Comparison of ENCODE assay signal across 20 mouse cellular contexts in the genomic region with DNA sequence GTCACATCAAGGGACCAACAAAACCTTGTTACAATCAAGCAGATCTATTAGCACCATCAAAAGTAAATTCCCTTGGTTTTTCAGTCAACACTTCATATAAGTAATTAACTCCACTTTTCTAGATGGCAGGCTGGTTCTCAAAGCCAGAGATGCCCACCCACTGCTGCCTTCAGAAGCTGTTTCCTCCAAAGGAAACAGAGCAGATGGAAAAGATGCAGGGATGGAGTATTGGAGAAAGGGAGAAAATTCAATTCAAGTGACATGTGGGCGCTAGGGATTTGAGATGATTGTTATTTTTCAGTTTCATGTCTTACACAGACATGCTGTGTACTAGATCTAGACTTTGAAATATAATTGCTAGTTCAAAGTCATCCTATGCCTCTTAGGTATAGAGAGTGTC.
DNase-seq lines count a peak whose midpoint lies in the region.
"Had no signal": no experiment of that assay in that cellular context is flagged by ENCODE, and none has a peak within 500 bp of the region (broad histone marks: within the 10 kb centered on the region; RNA-seq: fewer than 3 reads in every experiment).

No protein-coding gene starts in this region.

- DNase-seq in frontal cortex, adult 2 months (ENCODE audit: extremely low spot score in 1 of 2, low spot score in 1 of 2) = peak; percentile 5 to 51
- no peak for DNase-seq in frontal cortex, postnatal 10 days (ENCODE audit: low spot score in 2 of 2)
- peak; percentile 7 to 71 for DNase-seq in left cerebral cortex, postnatal 25 days (ENCODE audit: low spot score in 2 of 2)
- DNase-seq in left cerebral cortex, adult 11 months (ENCODE audit: low spot score) = no peak
- peak; percentile 20 to 37 for DNase-seq in right cerebral cortex, postnatal 10 days (ENCODE audit: low spot score in 2 of 2)
- DNase-seq in right cerebral cortex, postnatal 25 days = no peak
- no peak for DNase-seq in kidney, postnatal 14 days
- DNase-seq: adrenal gland, postnatal 10 days; adrenal gland, postnatal 36 days; B cell, adult 2 months; cerebellum, adult 11-12 months; cerebellum, adult 8-10 months; cerebellum, postnatal 10 days; cerebellum, postnatal 36 days; embryo, embryonic 11 days; gastrocnemius, postnatal 10 days; gastrocnemius, postnatal 36 days; heart, adult 2 months; heart, postnatal 14 days; heart, postnatal 4 days had no signal

- intact Hi-C loops in left cerebral cortex, postnatal 25 days (cut with DNase I) = no loop called here

Comparison
In these comparisons a context has a peak if more than half of its experiments do, and no peak if none do; other contexts are left out.
1. DNase-seq: peak in frontal cortex, adult 2 months (2 of 2), left cerebral cortex, postnatal 25 days (2 of 2) and right cerebral cortex, postnatal 10 days (2 of 2); none in frontal cortex, postnatal 10 days (0 of 2), left cerebral cortex, adult 11 months (single experiment), right cerebral cortex, postnatal 25 days (single experiment) and kidney, postnatal 14 days (single experiment).